In genomic region chr12:108273466-108274312, GRCm38 (mm10) we compare ENCODE assay signal across 8 mouse cellular contexts. TPM values are rescaled to one million over a fixed set of nuclear protein-coding genes. Genes with fewer than 3 reads are reported as not detected.
A peak's percentile ranks its signal among the peaks of the same experiment; 100 is the strongest.
DNase-seq lines count a peak whose midpoint lies in the region; ATAC-seq lines count a peak whose summit lies in the region.

No protein-coding gene starts in this region.

- peak overlapping the region; percentile 79 for H3K9ac ChIP-seq in limb, embryonic 12.5 days (replicated peaks)
- H3K9ac ChIP-seq in stomach, embryonic 16.5 days (ENCODE audit: low read length): peak overlapping the region; percentile 89

- H3K27me3 ChIP-seq in erythroblast, embryonic 14.5 days (ENCODE audit: control insufficient read depth): peaks cover 72% of the 10 kb centered on the region
- peaks cover 20% of the 10 kb centered on the region for H3K27me3 ChIP-seq in limb, embryonic 12.5 days
- no peaks in the 10 kb centered on the region; the same call in 1 of the 2 replicates for H3K27me3 ChIP-seq in stomach, embryonic 16.5 days (ENCODE audit: control insufficient read depth, insufficient read depth, low read length)

- peak overlapping the region; percentile 98 for H3K4me2 ChIP-seq in limb, embryonic 12.5 days
- peak overlapping the region; percentile 93 for H3K4me2 ChIP-seq in stomach, embryonic 16.5 days (ENCODE audit: low read depth, low read length)

- H3K4me3 ChIP-seq in erythroblast, embryonic 14.5 days (replicated peaks): peak overlapping the region; percentile 68
- peak overlapping the region; percentile 79 for H3K4me3 ChIP-seq in limb, embryonic 12.5 days (replicated peaks)
- peak overlapping the region; percentile 80 for H3K4me3 ChIP-seq in stomach, embryonic 16.5 days (replicated peaks; ENCODE audit: low read length)

- peak; percentile 70 for DNase-seq in thymus, postnatal 0 days (ENCODE audit: low spot score)
- no peak for DNase-seq in thymus, postnatal 36 days
- no peak for DNase-seq in gastrocnemius, postnatal 36 days

- peaks cover 48% of the 10 kb centered on the region for H3K4me1 ChIP-seq in erythroblast, embryonic 14.5 days (ENCODE audit: control insufficient read depth)
- H3K4me1 ChIP-seq in limb, embryonic 12.5 days (replicated peaks): peaks cover 71% of the 10 kb centered on the region
- peaks cover 67% of the 10 kb centered on the region for H3K4me1 ChIP-seq in stomach, embryonic 16.5 days (ENCODE audit: control insufficient read depth, insufficient read depth, low read length)

- intact Hi-C loops in gastrocnemius, postnatal 36 days (cut with DNase I): no loop called here

- peaks cover 6% of the 10 kb centered on the region; the same call in 1 of the 2 replicates for H3K9me3 ChIP-seq in erythroblast, embryonic 14.5 days (ENCODE audit: control insufficient read depth, low read length)
- H3K9me3 ChIP-seq in limb, embryonic 12.5 days: no peaks in the 10 kb centered on the region
- H3K9me3 ChIP-seq in stomach, embryonic 16.5 days (replicated peaks; ENCODE audit: control insufficient read depth, low read length): no peaks in the 10 kb centered on the region

- H3K36me3 ChIP-seq in erythroblast, embryonic 14.5 days (ENCODE audit: control insufficient read depth): no peaks in the 10 kb centered on the region
- peaks cover 9% of the 10 kb centered on the region; the same call in 1 of the 2 replicates for H3K36me3 ChIP-seq in limb, embryonic 12.5 days
- no peaks in the 10 kb centered on the region for H3K36me3 ChIP-seq in stomach, embryonic 16.5 days (ENCODE audit: control insufficient read depth, insufficient read depth, low read length)

- 7% methylated on average over 21 of the region's 21 CpGs for WGBS in limb, embryonic 12.5 days
- WGBS in stomach, embryonic 16.5 days: 10% methylated on average over 21 of the region's 21 CpGs

- ATAC-seq in erythroblast, adult 5-6 weeks (replicated peaks; ENCODE audit: low FRiP score, poor library complexity, severe bottlenecking): no peak
- ATAC-seq in limb, embryonic 12.5 days (ENCODE audit: insufficient number of reproducible peaks, insufficient read depth, low FRiP score, low TSS enrichment, low read depth): no peak
- ATAC-seq in stomach, embryonic 16.5 days (ENCODE audit: insufficient read depth, low FRiP score): no peak
- no peak for ATAC-seq in monocyte, adult 5-6 weeks (replicated peaks; ENCODE audit: insufficient number of reproducible peaks, low FRiP score, low TSS enrichment, poor library complexity, severe bottlenecking)

- H3K27ac ChIP-seq in limb, embryonic 12.5 days: no peak overlapping the region
- peak overlapping the region; percentile 67; the same call in 1 of the 2 replicates for H3K27ac ChIP-seq in stomach, embryonic 16.5 days (ENCODE audit: low read length)

RNA-seq across cellular contexts. Expression of gene Ccdc85c, which starts 1.5 kb away (rescaled TPM):
- 0.23 and 0.28 TPM in 2 replicates for polyA plus RNA-seq in erythroblast, embryonic 14.5 days (2012)
- 0.38 TPM in 1 of 2 replicates, not detected in the other for total RNA-seq in erythroblast, adult 5-6 weeks (2015; ENCODE audit: low replicate concordance)
- total RNA-seq in erythroblast, adult 5-6 weeks (2017; ENCODE audit: low replicate concordance): 0.28 TPM in 1 of 2 replicates, not detected in the other
- polyA plus RNA-seq in thymus, postnatal 0 days (2015; fragmentation: Nextera tagmentation; extraction: Ambion mirVana): 11.3 and 13.6 TPM in 2 replicates
- polyA plus RNA-seq in limb, embryonic 12.5 days (2016; fragmentation: Nextera tagmentation; extraction: Ambion mirVana): 5.2 and 6.6 TPM in 2 replicates
- 6.5 and 6.9 TPM in 2 replicates for polyA plus RNA-seq in stomach, embryonic 16.5 days (2015; fragmentation: Nextera tagmentation; extraction: Ambion mirVana)
- total RNA-seq in gastrocnemius, postnatal 36 days (2021): 10 to 100 TPM; 24.0 to 26.5 TPM
- total RNA-seq in monocyte, adult 5-6 weeks (2017): 0.32 to 1.4 TPM in 2 of 3 replicates, not detected in the other

RNA-seq across cellular contexts. Expression of gene Hhipl1, which starts 32.4 kb away (rescaled TPM):
- polyA plus RNA-seq in erythroblast, embryonic 14.5 days (2012): not detected in 2 replicates
- total RNA-seq in erythroblast, adult 5-6 weeks (2015; ENCODE audit: low replicate concordance): not detected in 2 replicates
- total RNA-seq in erythroblast, adult 5-6 weeks (2017; ENCODE audit: low replicate concordance): not detected in 2 replicates
- 0.05 TPM in 2 replicates for polyA plus RNA-seq in thymus, postnatal 0 days (2015; fragmentation: Nextera tagmentation; extraction: Ambion mirVana)
- polyA plus RNA-seq in limb, embryonic 12.5 days (2016; fragmentation: Nextera tagmentation; extraction: Ambion mirVana): 0.50 and 0.53 TPM in 2 replicates
- polyA plus RNA-seq in stomach, embryonic 16.5 days (2015; fragmentation: Nextera tagmentation; extraction: Ambion mirVana): 0.44 and 0.65 TPM in 2 replicates
- 1 to 10 TPM in 1 of 2 experiments, under 1 TPM in 1; 0.74 to 1.3 TPM for total RNA-seq in gastrocnemius, postnatal 36 days (2021)
- total RNA-seq in monocyte, adult 5-6 weeks (2017): not detected in 3 replicates
